Mouse (Mus musculus) v-Abl transformed pro-B cells (cell line): ENCODE results near the gene 9930111J21Rik1.
"Not testable (repeated sequence)": the region's sequence is repeated elsewhere in the genome, so short reads cannot be mapped to it uniquely, and the experiment has no call there.

ENCODE experiments used
- in situ Hi-C, 2 experiments: fragments of 400-800 bp; cut with MboI; formaldehyde crosslinking; loops; one replicate each; pipeline ENCODE4 v1.15.1; 2025; ENCODE audit not compliant: unreplicated experiment in 2 of 2

Gene 9930111J21Rik1

GRCm38 (mm10) chr11:48979251-48979650 is at the start of gene 9930111J21Rik1:
9930111J21Rik1 (minus strand) TSS chr11:48979398.
- in situ Hi-C loops = loop anchor here in 1 of 2 experiments (25.0 kb wide), 1 partner anchor 108 kb away; the partner anchor contains the start of gene Ifi47

GRCm38 (mm10) chr11:49012074-49012473 is 32.9 kb upstream of the 9930111J21Rik1 start:
- in situ Hi-C loops = not testable (repeated sequence)

- in situ Hi-C loops = not testable (repeated sequence)
Observed at GRCm38 (mm10) chr11:49006785-49007184, 27.6 kb upstream of the 9930111J21Rik1 start.

- in situ Hi-C loops = not testable (repeated sequence)
Observed at GRCm38 (mm10) chr11:49006317-49006716, 27.1 kb upstream of the 9930111J21Rik1 start.

GRCm38 (mm10) chr11:49000411-49000810 is 21.2 kb upstream of the 9930111J21Rik1 start:
- in situ Hi-C loops = not testable (repeated sequence)

- in situ Hi-C loops = loop anchor here (10.0 to 25.0 kb wide), 2 partner anchors 91 to 93 kb away; partner anchors contain the start of gene Ifi47 (in 1 of the 2)
Observed at GRCm38 (mm10) chr11:48994018-48994417, 14.8 kb upstream of the 9930111J21Rik1 start, which contains the start of gene Tgtp1. Tgtp1 (minus strand) TSS chr11:48994172.

GRCm38 (mm10) chr11:48993296-48993695 is 14.1 kb upstream of the 9930111J21Rik1 start:
- in situ Hi-C loops = loop anchor here (10.0 to 25.0 kb wide), 2 partner anchors 92 to 94 kb away; partner anchors contain the start of gene Ifi47 (in 1 of the 2)

GRCm38 (mm10) chr11:48991740-48992520 is 12.7 kb upstream of the 9930111J21Rik1 start, which contains the start of gene Gm12185:
Gm12185 (minus strand) TSS chr11:48992226.
- in situ Hi-C loops = loop anchor here (10.0 to 25.0 kb wide), 2 partner anchors 93 to 95 kb away; partner anchors contain the start of gene Ifi47 (in 1 of the 2)

GRCm38 (mm10) chr11:48989981-48990380 is 10.8 kb upstream of the 9930111J21Rik1 start:
- in situ Hi-C loops = loop anchor here (10.0 to 25.0 kb wide), 2 partner anchors 95 to 97 kb away; partner anchors contain the start of gene Ifi47 (in 1 of the 2)

GRCm38 (mm10) chr11:48988219-48988618 is 9.0 kb upstream of the 9930111J21Rik1 start:
- in situ Hi-C loops = loop anchor here in 1 of 2 experiments (25.0 kb wide), 1 partner anchor 99 kb away; the partner anchor contains the start of gene Ifi47

GRCm38 (mm10) chr11:48982848-48983247 is 3.6 kb upstream of the 9930111J21Rik1 start:
- in situ Hi-C loops = loop anchor here in 1 of 2 experiments (25.0 kb wide), 1 partner anchor 104 kb away; the partner anchor contains the start of gene Ifi47

- in situ Hi-C loops = loop anchor here in 1 of 2 experiments (25.0 kb wide), 1 partner anchor 107 kb away; the partner anchor contains the start of gene Ifi47
Observed at GRCm38 (mm10) chr11:48980052-48980451, 854 bp upstream of the 9930111J21Rik1 start.

GRCm38 (mm10) chr11:48978240-48978939 is 808 bp downstream of the 9930111J21Rik1 start, which contains the start of gene Olfr56:
Olfr56 (plus strand) TSS chr11:48978889.
- in situ Hi-C loops = loop anchor here in 1 of 2 experiments (25.0 kb wide), 1 partner anchor 109 kb away; the partner anchor contains the start of gene Ifi47

- in situ Hi-C loops = loop anchor here in 1 of 2 experiments (25.0 kb wide), 1 partner anchor 113 kb away; the partner anchor contains the start of gene Ifi47
Observed at GRCm38 (mm10) chr11:48974686-48975085, 4.5 kb downstream of the 9930111J21Rik1 start.

GRCm38 (mm10) chr11:48946090-48946489 is 33.1 kb downstream of the 9930111J21Rik1 start, which contains the start of gene Psme2b:
Psme2b (minus strand) TSS chr11:48946190.
- in situ Hi-C loops = not testable (repeated sequence)

GRCm38 (mm10) chr11:48939286-48939685 is 39.9 kb downstream of the 9930111J21Rik1 start:
- in situ Hi-C loops = not testable (repeated sequence)

GRCm38 (mm10) chr11:48935291-48935690 is 43.9 kb downstream of the 9930111J21Rik1 start:
- in situ Hi-C loops = not testable (repeated sequence)

- in situ Hi-C loops = not testable (repeated sequence)
Observed at GRCm38 (mm10) chr11:48933923-48934322, 45.3 kb downstream of the 9930111J21Rik1 start.

GRCm38 (mm10) chr11:48933422-48933821 is 45.8 kb downstream of the 9930111J21Rik1 start:
- in situ Hi-C loops = not testable (repeated sequence)

GRCm38 (mm10) chr11:48928068-48928467 is 51.1 kb downstream of the 9930111J21Rik1 start:
- in situ Hi-C loops = not testable (repeated sequence)
